8 mouse cellular contexts compared by ENCODE assay signal in the genomic region with DNA sequence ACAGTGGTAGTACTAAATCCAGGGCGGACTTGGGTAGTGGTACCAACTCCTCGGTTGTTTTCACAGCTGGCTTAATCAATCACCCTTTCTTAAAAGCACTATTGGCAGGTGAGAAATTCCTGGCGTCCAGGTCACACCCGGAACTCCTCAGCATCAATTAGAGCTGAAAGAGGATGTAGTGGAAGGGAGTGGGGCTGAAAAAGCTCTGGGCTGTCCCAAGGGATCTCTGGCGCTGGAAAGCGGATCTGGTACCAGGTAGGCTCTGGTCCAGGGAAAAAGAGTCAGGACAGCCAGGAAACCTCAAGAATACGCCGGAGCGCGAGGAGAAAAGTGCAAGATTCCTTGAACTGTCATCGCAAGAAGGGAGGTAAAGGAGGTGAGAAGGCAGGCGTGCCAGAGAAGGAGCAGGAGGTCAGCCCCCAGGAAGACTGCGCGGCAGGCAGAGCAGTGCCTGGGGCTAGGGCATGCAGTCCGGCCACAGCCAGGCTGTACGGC. TPM values are rescaled to one million over a fixed set of nuclear protein-coding genes. Genes with fewer than 3 reads are reported as not detected.
DNase-seq lines count a peak whose midpoint lies in the region; ATAC-seq and TF ChIP-seq lines count a peak whose summit lies in the region.

No protein-coding gene starts in this region.

- peak overlapping the region; percentile 84 for H3K9ac ChIP-seq in lung, embryonic 14.5 days
- H3K9ac ChIP-seq in neural tube, embryonic 13.5 days: peak overlapping the region; percentile 76

- no peaks in the 10 kb centered on the region for H3K36me3 ChIP-seq in lung, embryonic 14.5 days (ENCODE audit: insufficient read depth)
- no peaks in the 10 kb centered on the region for H3K36me3 ChIP-seq in embryonic facial prominence, embryonic 10.5 days (replicated peaks)
- no peaks in the 10 kb centered on the region for H3K36me3 ChIP-seq in limb, embryonic 10.5 days
- H3K36me3 ChIP-seq in neural tube, embryonic 13.5 days: no peaks in the 10 kb centered on the region

- H3K27me3 ChIP-seq in lung, embryonic 14.5 days (ENCODE audit: insufficient read depth, low read length): no peaks in the 10 kb centered on the region
- no peaks in the 10 kb centered on the region for H3K27me3 ChIP-seq in embryonic facial prominence, embryonic 10.5 days (replicated peaks; ENCODE audit: low read depth, poor library complexity, severe bottlenecking)
- 0 out of 2 replicates have a peak, but pooled peaks cover 3% of the 10 kb centered on the region for H3K27me3 ChIP-seq in limb, embryonic 10.5 days (ENCODE audit: low read depth, poor library complexity, severe bottlenecking)
- peaks cover 26% of the 10 kb centered on the region for H3K27me3 ChIP-seq in neural tube, embryonic 13.5 days

- TF ChIP-seq CTCF in lung, embryonic 14.5 days (IDR thresholded peaks at IDR 0.05; ENCODE audit: low read depth): no peak

- WGBS in lung, embryonic 14.5 days: under 1% methylated on average over 16 of the region's 16 CpGs
- 1% methylated on average over 16 of the region's 16 CpGs for WGBS in embryonic facial prominence, embryonic 10.5 days
- under 1% methylated on average over 16 of the region's 16 CpGs for WGBS in limb, embryonic 10.5 days
- WGBS in neural tube, embryonic 13.5 days: under 1% methylated on average over 16 of the region's 16 CpGs

- peak overlapping the region; percentile 67; the same call in 1 of the 2 replicates for H3K27ac ChIP-seq in lung, embryonic 14.5 days (ENCODE audit: low read depth)
- peak overlapping the region; percentile 90 for H3K27ac ChIP-seq in embryonic facial prominence, embryonic 10.5 days (replicated peaks)
- H3K27ac ChIP-seq in limb, embryonic 10.5 days: peak overlapping the region; percentile 91
- peak overlapping the region; percentile 38; the same call in 1 of the 2 replicates for H3K27ac ChIP-seq in neural tube, embryonic 13.5 days (replicated peaks)

- DNase-seq in lung, embryonic 14.5 days: no peak
- no peak for DNase-seq in lung, postnatal 25 days (ENCODE audit: low spot score)
- no peak for DNase-seq in embryonic facial prominence, embryonic 10.5 days (ENCODE audit: low spot score)
- peak; percentile 31 to 35 for DNase-seq in heart, adult 9 months (ENCODE audit: low spot score in 2 of 2)
- DNase-seq in limb, embryonic 10.5 days (ENCODE audit: low spot score): no peak
- no peak for DNase-seq in cerebellum, postnatal 4 days (ENCODE audit: low spot score in 2 of 2)
- no peak for DNase-seq in urinary bladder, postnatal 10 days (ENCODE audit: low spot score)

- peaks cover 9% of the 10 kb centered on the region; the same call in 1 of the 2 replicates for H3K4me1 ChIP-seq in lung, embryonic 14.5 days (ENCODE audit: insufficient read depth)
- H3K4me1 ChIP-seq in embryonic facial prominence, embryonic 10.5 days: peaks cover 15% of the 10 kb centered on the region
- peaks cover 14% of the 10 kb centered on the region for H3K4me1 ChIP-seq in limb, embryonic 10.5 days
- H3K4me1 ChIP-seq in neural tube, embryonic 13.5 days (replicated peaks): peaks cover 12% of the 10 kb centered on the region

- no peaks in the 10 kb centered on the region for H3K9me3 ChIP-seq in lung, embryonic 14.5 days (ENCODE audit: low read depth, low read length)
- H3K9me3 ChIP-seq in embryonic facial prominence, embryonic 10.5 days: no peaks in the 10 kb centered on the region
- no peaks in the 10 kb centered on the region for H3K9me3 ChIP-seq in limb, embryonic 10.5 days (replicated peaks)
- no peaks in the 10 kb centered on the region for H3K9me3 ChIP-seq in neural tube, embryonic 13.5 days

- H3K4me3 ChIP-seq in lung, embryonic 14.5 days (ENCODE audit: low read depth, low read length): peak overlapping the region; percentile 80
- peak overlapping the region; percentile 88 for H3K4me3 ChIP-seq in embryonic facial prominence, embryonic 10.5 days
- peak overlapping the region; percentile 73 for H3K4me3 ChIP-seq in limb, embryonic 10.5 days
- H3K4me3 ChIP-seq in neural tube, embryonic 13.5 days: peak overlapping the region; percentile 86

- ATAC-seq in lung, embryonic 14.5 days (ENCODE audit: insufficient read depth): peak; percentile 11
- peak; percentile 77 for ATAC-seq in neural tube, embryonic 13.5 days (ENCODE audit: low read depth)

- peak overlapping the region; percentile 84 for H3K4me2 ChIP-seq in lung, embryonic 14.5 days
- H3K4me2 ChIP-seq in neural tube, embryonic 13.5 days: peak overlapping the region; percentile 92

RNA-seq across cellular contexts. Expression of gene Prkd1, which starts 0.7 kb away (rescaled TPM):
- 5.9 and 6.5 TPM in 2 replicates for polyA plus RNA-seq in lung, embryonic 14.5 days (2014; fragmentation: Nextera tagmentation; extraction: Ambion mirVana)
- 5.2 and 5.6 TPM in 2 replicates for polyA plus RNA-seq in embryonic facial prominence, embryonic 10.5 days (2016; fragmentation: Nextera tagmentation; extraction: Ambion mirVana)
- polyA plus RNA-seq in limb, embryonic 10.5 days (2016; fragmentation: Nextera tagmentation; extraction: Ambion mirVana): 4.7 and 5.3 TPM in 2 replicates
- 2.2 and 3.1 TPM in 2 replicates for polyA plus RNA-seq in neural tube, embryonic 13.5 days (2015; fragmentation: Nextera tagmentation; extraction: Ambion mirVana)

Comparison
In these comparisons a context has a peak if more than half of its experiments do, and no peak if none do; other contexts are left out.
1. DNase-seq: peak in heart, adult 9 months (2 of 2); none in lung, embryonic 14.5 days (single experiment), lung, postnatal 25 days (single experiment), embryonic facial prominence, embryonic 10.5 days (single experiment), limb, embryonic 10.5 days (single experiment), cerebellum, postnatal 4 days (0 of 2) and urinary bladder, postnatal 10 days (single experiment).
2. H3K27ac ChIP-seq: peak in every context shown above with its lines; median percentile 91 in limb, embryonic 10.5 days; 90 in embryonic facial prominence, embryonic 10.5 days; 67 in lung, embryonic 14.5 days; 38 in neural tube, embryonic 13.5 days.
3. Peak in every context shown above with its lines, with median percentiles within 50 percentile points of each other: H3K4me3 ChIP-seq.